Mouse (Mus musculus) lung, postnatal 0 days (tissue): ENCODE data around the gene Fgd5. TPM values are rescaled to one million over a fixed set of nuclear protein-coding genes. Genes with fewer than 3 reads are reported as not detected.
"Not testable (repeated sequence)": the region's sequence is repeated elsewhere in the genome, so short reads cannot be mapped to it uniquely, and the experiment has no call there.

Experiments used
- ATAC-seq: fragments of 200-750 bp; cut with Nextera tagmentation; 2 replicates; pipeline ENCODE4 v1.8.0; 2017; ENCODE audit warnings: moderate library complexity
- DNase-seq: peaks from one replicate; pipeline ENCODE4 v3.0.0-alpha.2; 2016; ENCODE audit warnings: low spot score
- H3K27ac ChIP-seq: fragments of 300-500 bp; sonication (generic); 2 replicates; pipeline ENCODE4 v1.5.1; 2014; ENCODE audit warnings: antibody characterized with exemption, mild to moderate bottlenecking, low read length, mixed read lengths
- H3K27me3 ChIP-seq: fragments of 300-500 bp; sonication (generic); replicated peaks from 2 replicates; pipeline ENCODE4 v1.6.1; 2014; ENCODE audit warnings: low read length, mixed read lengths; ENCODE audit not compliant: insufficient read depth
- H3K36me3 ChIP-seq: fragments of 300-500 bp; sonication (generic); 2 replicates; pipeline ENCODE4 v1.6.1; 2014; ENCODE audit warnings: low read length, mixed read lengths; ENCODE audit not compliant: insufficient read depth
- H3K4me1 ChIP-seq: fragments of 300-500 bp; sonication (generic); 2 replicates; pipeline ENCODE4 v1.6.1; 2014; ENCODE audit warnings: antibody characterized with exemption, low read depth, low read length, mixed read lengths; ENCODE audit not compliant: insufficient read depth
- H3K4me2 ChIP-seq: fragments of 300-500 bp; sonication (generic); replicated peaks from 2 replicates; pipeline ENCODE4 v1.6.1; 2014; ENCODE audit warnings: low read depth, mild to moderate bottlenecking, low read length, moderate library complexity, mixed read lengths
- H3K4me3 ChIP-seq: fragments of 300-500 bp; sonication (generic); 2 replicates; pipeline ENCODE4 v1.5.1; 2014; ENCODE audit warnings: low read depth, low read length
- H3K9ac ChIP-seq: fragments of 300-500 bp; sonication (generic); replicated peaks from 2 replicates; pipeline ENCODE4 v1.6.1; 2014; ENCODE audit warnings: low read depth, mild to moderate bottlenecking
- H3K9me3 ChIP-seq: fragments of 300-500 bp; sonication (generic); 2 replicates; pipeline ENCODE4 v1.6.1; 2016; ENCODE audit warnings: low read length, mixed read lengths
- CTCF ChIP-seq: IDR thresholded peaks from 2 replicates; pipeline ENCODE4 v1.5.1; 2016; ENCODE audit warnings: antibody characterized with exemption, mild to moderate bottlenecking
- EP300 ChIP-seq: IDR thresholded peaks from 2 replicates; pipeline ENCODE4 v1.6.1; 2016; ENCODE audit warnings: antibody characterized with exemption, mild to moderate bottlenecking, control low read depth
- WGBS: fragments of 180-500 bp; shearing (Covaris S2); extraction: QIAGEN DNeasy Blood & Tissue Kit; methylation state at CpG from one replicate; pipeline ENCODE4 v1.1.7; 2014; 5-methylcytosine and 5-hydroxymethylcytosine counted together
- polyA plus RNA-seq: library from polyadenylated mRNA; unstranded; fragments of >200 nt; fragmentation: Nextera tagmentation; extraction: Ambion mirVana; gene quantifications from 2 replicates; pipeline ENCODE4 v1.2.1, GENCODE M21; 2015

Fgd5 gene
- polyA plus RNA-seq, 1 experiment from 2014 or later, result 19.2 TPM

DNA sequence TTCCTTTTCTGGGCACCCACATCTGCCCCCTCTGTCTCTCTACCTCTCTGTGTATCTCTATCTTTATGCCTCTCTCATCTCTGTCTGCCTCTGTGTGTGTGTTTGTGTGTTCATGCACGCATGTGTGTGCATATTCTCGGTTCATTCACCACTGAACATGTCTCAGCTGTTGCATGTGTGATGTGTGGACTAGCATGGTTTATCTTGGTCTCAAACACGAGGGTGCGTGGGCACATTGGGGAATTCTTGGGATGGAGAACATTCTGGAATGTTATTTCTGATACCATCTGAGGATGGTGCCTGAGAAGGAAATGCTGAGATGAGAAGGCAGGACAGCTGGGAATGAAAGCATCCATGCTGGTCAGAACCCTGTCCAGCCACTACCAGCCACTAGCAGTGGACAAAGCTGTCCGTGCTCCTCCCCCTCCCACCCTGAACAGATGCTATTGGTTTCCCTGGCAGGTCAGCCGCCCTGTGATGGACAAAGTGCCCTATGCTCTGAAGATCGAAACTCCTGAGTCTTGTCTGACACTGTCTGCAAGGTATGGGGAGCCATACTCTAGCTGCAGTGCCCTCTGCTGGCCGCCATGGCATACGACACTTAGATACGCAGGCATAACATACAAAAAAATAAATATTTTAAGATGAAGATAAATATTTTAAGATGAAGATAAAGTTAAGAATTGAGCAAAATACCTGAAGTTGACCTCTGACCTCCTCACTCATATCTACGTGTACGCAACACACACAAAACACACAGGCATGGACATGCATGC lies 87.2 kb downstream of the Fgd5 start:
- H3K4me3 ChIP-seq, result no peak overlapping the region
- H3K9ac ChIP-seq, result no peak overlapping the region
- H3K27ac ChIP-seq, result no peak overlapping the region
- DNase-seq (peak; percentile 63), ATAC-seq (0 out of 2 replicates have a peak, but pooled peaks have one; percentile 19)
- no peaks in the 10 kb centered on the region for H3K36me3 ChIP-seq
- TF ChIP-seq CTCF, result peak; percentile 79
- no peak for TF ChIP-seq EP300
- H3K4me1 ChIP-seq, result no peaks in the 10 kb centered on the region
- no peak overlapping the region for H3K4me2 ChIP-seq
- WGBS, result 45% methylated on average over 12 of the region's 12 CpGs
- no peaks in the 10 kb centered on the region for H3K27me3 ChIP-seq
- no peaks in the 10 kb centered on the region for H3K9me3 ChIP-seq

DNA sequence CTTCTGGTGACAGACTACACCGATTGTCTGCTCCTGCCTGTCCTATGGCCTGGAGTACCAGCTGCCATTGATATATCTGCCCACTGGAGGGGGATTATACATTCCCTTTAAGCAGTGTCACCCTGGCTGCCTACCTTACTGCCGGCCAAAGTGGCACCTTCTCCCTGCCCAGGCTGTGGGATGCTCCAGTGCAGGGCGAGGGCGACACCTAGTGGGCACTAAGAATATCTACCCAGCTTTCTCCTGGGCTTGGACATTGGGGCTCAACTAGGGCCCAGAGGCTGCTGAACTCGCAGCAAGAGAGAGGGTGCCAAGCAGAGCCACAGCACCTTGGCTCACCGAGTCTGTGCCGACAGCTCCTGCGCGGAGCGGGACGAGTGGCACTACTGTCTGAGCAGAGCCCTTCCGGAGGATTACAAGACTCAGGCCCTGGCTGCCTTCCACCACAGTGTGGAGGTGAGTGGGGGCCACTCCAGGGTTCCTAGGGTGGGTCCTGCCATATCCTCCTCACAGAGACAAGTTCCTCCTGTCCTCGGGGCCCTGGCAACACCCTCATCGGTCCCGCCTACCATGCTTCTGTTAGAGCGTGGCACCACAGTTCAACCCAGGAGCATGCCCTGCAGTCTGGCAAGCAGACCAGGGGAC lies 88.6 kb downstream of the Fgd5 start:
- H3K27me3 ChIP-seq, result no peaks in the 10 kb centered on the region
- no peak overlapping the region for H3K27ac ChIP-seq
- TF ChIP-seq EP300, result no peak
- peak; percentile 98 for TF ChIP-seq CTCF
- no peak overlapping the region for H3K4me2 ChIP-seq
- ATAC-seq, result peak; percentile 62
- no peaks in the 10 kb centered on the region for H3K36me3 ChIP-seq
- 27% methylated on average over 16 of the region's 16 CpGs for WGBS
- DNase-seq, result peak; percentile 88
- no peak overlapping the region for H3K9ac ChIP-seq
- no peaks in the 10 kb centered on the region for H3K4me1 ChIP-seq
- no peaks in the 10 kb centered on the region for H3K9me3 ChIP-seq
- H3K4me3 ChIP-seq, result no peak overlapping the region

DNA sequence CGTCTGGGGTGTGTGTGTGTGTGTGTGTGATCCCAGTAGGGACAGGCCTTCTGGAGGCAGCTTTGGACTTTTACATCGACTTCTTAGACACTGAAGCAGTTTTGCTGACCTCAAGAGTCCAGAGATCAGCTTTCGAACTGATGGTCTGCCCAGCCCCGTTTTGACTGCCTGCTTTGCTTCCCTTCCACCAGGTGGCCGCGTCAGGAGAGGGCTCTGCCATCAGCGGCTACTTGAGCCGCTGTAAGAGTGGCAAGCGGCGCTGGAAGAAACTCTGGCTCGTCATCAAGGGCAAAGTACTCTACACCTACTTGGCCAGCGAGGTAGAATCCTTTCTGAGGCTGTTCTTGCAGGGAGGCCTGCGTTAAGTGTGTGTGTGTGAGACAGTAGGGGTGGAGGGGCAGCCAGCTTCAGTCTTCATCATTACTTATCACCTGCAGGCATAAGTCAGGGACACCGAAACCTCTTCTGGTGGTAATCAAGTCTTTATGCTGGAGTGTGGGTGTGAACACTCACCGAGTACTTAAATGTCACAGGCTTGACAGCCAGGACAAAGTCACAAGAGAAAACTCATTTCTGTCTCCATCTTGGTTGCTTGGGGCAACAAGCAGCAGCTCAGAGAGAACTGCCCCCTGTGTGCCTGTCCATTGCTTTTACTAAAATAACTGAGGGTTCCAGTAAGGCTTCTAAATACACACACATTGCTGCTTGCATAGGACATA lies 92.6 kb downstream of the Fgd5 start:
- TF ChIP-seq EP300 (no peak), CTCF (peak; percentile 57)
- H3K4me1 ChIP-seq, result no peaks in the 10 kb centered on the region
- H3K27me3 ChIP-seq, result no peaks in the 10 kb centered on the region
- H3K27ac ChIP-seq, result no peak overlapping the region; the same call in 1 of the 2 replicates
- peak; percentile 79 for DNase-seq
- H3K9ac ChIP-seq, result no peak overlapping the region
- 40% methylated on average over 15 of the region's 15 CpGs for WGBS
- no peak overlapping the region for H3K4me3 ChIP-seq
- ATAC-seq, result peak; percentile 85
- no peak overlapping the region for H3K4me2 ChIP-seq
- no peaks in the 10 kb centered on the region for H3K9me3 ChIP-seq
- no peaks in the 10 kb centered on the region for H3K36me3 ChIP-seq

DNA sequence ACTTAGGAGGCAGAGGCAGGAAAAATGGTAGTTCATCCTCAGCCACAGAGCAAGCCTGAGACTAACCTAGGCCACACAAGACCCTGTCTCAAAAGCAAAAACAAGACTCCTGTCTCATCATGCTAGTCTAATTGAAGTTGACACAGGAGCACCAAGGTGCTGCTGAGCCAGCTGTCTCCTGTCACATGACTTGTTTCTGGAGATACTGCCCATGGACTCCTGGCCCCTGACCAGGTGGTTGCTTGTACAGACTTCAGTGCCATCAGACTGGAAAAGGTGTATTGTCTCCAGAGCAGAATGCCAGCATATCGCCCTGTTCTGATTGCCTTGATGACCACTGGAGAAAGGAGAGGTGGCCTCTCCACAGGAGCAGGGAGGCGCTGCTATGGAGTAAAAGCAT lies 102.1 kb downstream of the Fgd5 start:
- no peak overlapping the region for H3K9ac ChIP-seq
- TF ChIP-seq CTCF (no peak), EP300 (no peak)
- H3K4me2 ChIP-seq, result no peak overlapping the region
- H3K27me3 ChIP-seq, result no peaks in the 10 kb centered on the region
- H3K36me3 ChIP-seq, result no peaks in the 10 kb centered on the region
- no peaks in the 10 kb centered on the region for H3K9me3 ChIP-seq
- H3K27ac ChIP-seq, result no peak overlapping the region
- H3K4me1 ChIP-seq, result no peaks in the 10 kb centered on the region
- DNase-seq (no peak), ATAC-seq (no peak)
- 84% methylated on average over 2 of the region's 2 CpGs for WGBS
- no peak overlapping the region for H3K4me3 ChIP-seq

DNA sequence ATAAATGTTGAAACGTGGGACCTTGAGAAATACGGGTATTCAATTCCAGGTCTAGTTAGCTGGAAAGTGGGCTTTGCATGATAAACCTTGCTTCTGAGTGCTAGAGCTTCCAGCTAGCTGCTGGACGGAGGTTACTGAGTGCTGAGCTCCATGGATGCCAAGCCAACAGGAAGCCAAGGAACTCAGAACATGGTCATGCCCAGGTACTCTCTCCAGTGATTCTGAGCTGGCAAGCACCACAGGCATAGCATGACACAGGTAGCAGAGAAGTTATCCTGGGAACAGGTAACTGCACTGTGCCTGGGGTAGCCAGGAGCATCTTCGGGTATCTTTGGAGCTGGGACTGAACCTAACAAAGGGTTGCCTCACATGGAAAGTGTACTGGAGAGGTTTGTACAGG lies 104.1 kb downstream of the Fgd5 start:
- no peaks in the 10 kb centered on the region for H3K36me3 ChIP-seq
- no peak overlapping the region for H3K4me2 ChIP-seq
- H3K9me3 ChIP-seq, result no peaks in the 10 kb centered on the region
- no peaks in the 10 kb centered on the region for H3K4me1 ChIP-seq
- no peaks in the 10 kb centered on the region for H3K27me3 ChIP-seq
- DNase-seq (no peak), ATAC-seq (no peak)
- 72% methylated on average over 4 of the region's 4 CpGs for WGBS
- no peak overlapping the region for H3K27ac ChIP-seq
- H3K9ac ChIP-seq, result no peak overlapping the region
- no peak overlapping the region for H3K4me3 ChIP-seq
- TF ChIP-seq CTCF, result no peak
- no peak for TF ChIP-seq EP300

DNA sequence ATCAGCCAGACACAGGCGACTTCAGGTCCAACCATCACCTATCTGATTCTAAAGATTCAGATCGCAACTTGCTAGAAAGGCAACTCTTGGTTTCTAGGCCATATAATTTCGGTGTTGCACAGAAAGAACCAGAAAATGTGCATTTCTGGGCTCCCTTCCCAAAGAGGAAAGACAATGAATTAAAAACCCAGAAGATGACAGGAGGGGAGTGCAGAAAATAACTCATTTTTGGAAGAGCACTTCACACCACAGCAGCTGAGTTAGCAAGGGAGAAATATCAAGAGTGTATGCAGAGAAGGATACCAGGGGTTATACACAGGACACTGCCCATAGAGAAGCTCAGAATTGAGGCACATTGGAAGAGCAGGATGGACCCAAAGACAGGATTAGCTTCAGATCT lies 106.3 kb downstream of the Fgd5 start:
- Histone ChIP-seq H3K27ac (no peak overlapping the region), H3K4me1 (no peaks in the 10 kb centered on the region), H3K9ac (no peak overlapping the region), H3K4me2 (no peak overlapping the region), H3K27me3 (no peaks in the 10 kb centered on the region), H3K36me3 (no peaks in the 10 kb centered on the region), H3K4me3 (no peak overlapping the region), H3K9me3 (no peaks in the 10 kb centered on the region)
- ATAC-seq (no peak), DNase-seq (no peak)
- WGBS, result 80% methylated on average over 3 of the region's 3 CpGs
- TF ChIP-seq CTCF, result no peak
- TF ChIP-seq EP300, result no peak

DNA sequence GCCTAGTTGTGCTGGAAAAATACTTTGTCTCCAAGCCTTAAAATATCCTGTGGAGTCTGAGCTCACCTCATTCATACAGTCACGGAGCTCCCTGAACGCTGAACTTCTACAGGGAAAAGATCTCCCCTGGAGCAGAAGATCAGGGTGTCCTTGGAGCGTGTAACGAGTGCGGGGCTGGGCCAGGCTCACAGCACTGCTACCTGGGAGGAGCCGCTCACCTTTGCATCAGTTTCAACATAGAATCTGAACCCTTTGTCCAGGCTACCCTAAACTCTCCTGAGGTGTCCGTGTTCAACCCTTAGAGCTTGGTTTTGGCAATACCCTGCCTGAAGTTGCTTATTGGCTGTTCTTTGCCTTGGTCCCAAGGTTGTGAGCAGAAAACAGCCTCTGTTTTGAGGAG lies 110.5 kb downstream of the Fgd5 start:
- not testable (repeated sequence) for H3K9ac ChIP-seq, H3K9me3 ChIP-seq, H3K4me3 ChIP-seq, ATAC-seq, H3K27ac ChIP-seq, H3K4me2 ChIP-seq, H3K27me3 ChIP-seq, H3K4me1 ChIP-seq, H3K36me3 ChIP-seq, DNase-seq
- 86% methylated on average over 7 of the region's 7 CpGs for WGBS
